Mouse (Mus musculus): Measurements from ENCODE around the gene Lcn11. TPM values are rescaled to one million over a fixed set of nuclear protein-coding genes. Genes with fewer than 3 reads are reported as not detected.

Gene Lcn11
- polyA plus RNA-seq, 1 experiment from 2014 or later = not detected

Other genes starting within 250 kb of the Lcn11 start
- gene Traf2, start 230.1 kb upstream of the Lcn11 start, polyA plus RNA-seq (2014; fragmentation: Nextera tagmentation; extraction: Ambion mirVana) = 40.0 and 40.6 TPM in 2 replicates
- 324 and 330 TPM in 2 replicates for gene Edf1, start 219.2 kb upstream of the Lcn11 start, polyA plus RNA-seq (2014; fragmentation: Nextera tagmentation; extraction: Ambion mirVana)
- gene Mamdc4, start 202.2 kb upstream of the Lcn11 start, polyA plus RNA-seq (2014; fragmentation: Nextera tagmentation; extraction: Ambion mirVana) = 3.1 and 7.0 TPM in 2 replicates
- gene Phpt1, start 201.8 kb upstream of the Lcn11 start, polyA plus RNA-seq (2014; fragmentation: Nextera tagmentation; extraction: Ambion mirVana) = 161 and 162 TPM in 2 replicates
- gene Ajm1, start 195.3 kb upstream of the Lcn11 start, polyA plus RNA-seq (2014; fragmentation: Nextera tagmentation; extraction: Ambion mirVana) = 0.04 TPM in 1 of 2 replicates, not detected in the other
- gene Rabl6, start 168.5 kb upstream of the Lcn11 start, polyA plus RNA-seq (2014; fragmentation: Nextera tagmentation; extraction: Ambion mirVana) = 59.3 and 65.6 TPM in 2 replicates
- gene Ccdc183, start 159.3 kb upstream of the Lcn11 start, polyA plus RNA-seq (2014; fragmentation: Nextera tagmentation; extraction: Ambion mirVana) = 0.15 and 0.16 TPM in 2 replicates
- 18.7 and 20.7 TPM in 2 replicates for gene Tmem141, start 155.0 kb upstream of the Lcn11 start, polyA plus RNA-seq (2014; fragmentation: Nextera tagmentation; extraction: Ambion mirVana)
- 0.35 and 0.54 TPM in 2 replicates for gene Fcna, start 149.0 kb upstream of the Lcn11 start, polyA plus RNA-seq (2014; fragmentation: Nextera tagmentation; extraction: Ambion mirVana)
- gene Lcn8, start 123.9 kb upstream of the Lcn11 start, polyA plus RNA-seq (2014; fragmentation: Nextera tagmentation; extraction: Ambion mirVana) = not detected in 2 replicates
- not detected in 2 replicates for gene Lcn5, start 119.1 kb upstream of the Lcn11 start, polyA plus RNA-seq (2014; fragmentation: Nextera tagmentation; extraction: Ambion mirVana)
- not detected in 2 replicates for gene Lcn6, start 100.2 kb upstream of the Lcn11 start, polyA plus RNA-seq (2014; fragmentation: Nextera tagmentation; extraction: Ambion mirVana)
- gene Lcn10, start 94.3 kb upstream of the Lcn11 start, polyA plus RNA-seq (2014; fragmentation: Nextera tagmentation; extraction: Ambion mirVana) = not detected in 2 replicates
- gene Obp2a, start 77.0 kb upstream of the Lcn11 start, polyA plus RNA-seq (2014; fragmentation: Nextera tagmentation; extraction: Ambion mirVana) = not detected in 2 replicates
- gene Bmyc, start 70.3 kb upstream of the Lcn11 start, polyA plus RNA-seq (2014; fragmentation: Nextera tagmentation; extraction: Ambion mirVana) = 73.9 and 79.2 TPM in 2 replicates
- not detected in 2 replicates for gene Obp2b, start 40.0 kb upstream of the Lcn11 start, polyA plus RNA-seq (2014; fragmentation: Nextera tagmentation; extraction: Ambion mirVana)
- gene Lcn3, start 11.4 kb upstream of the Lcn11 start, polyA plus RNA-seq (2014; fragmentation: Nextera tagmentation; extraction: Ambion mirVana) = not detected in 2 replicates
- gene Gm13539, start 5.2 kb downstream of the Lcn11 start, polyA plus RNA-seq (2014; fragmentation: Nextera tagmentation; extraction: Ambion mirVana) = 0.37 and 0.60 TPM in 2 replicates
- not detected in 2 replicates for gene Glt6d1, start 38.8 kb downstream of the Lcn11 start, polyA plus RNA-seq (2014; fragmentation: Nextera tagmentation; extraction: Ambion mirVana)
- gene Lcn9, start 46.1 kb downstream of the Lcn11 start, polyA plus RNA-seq (2014; fragmentation: Nextera tagmentation; extraction: Ambion mirVana) = not detected in 2 replicates
- gene Sohlh1, start 70.2 kb downstream of the Lcn11 start, polyA plus RNA-seq (2014; fragmentation: Nextera tagmentation; extraction: Ambion mirVana) = not detected in 2 replicates
- gene Kcnt1, start 86.7 kb downstream of the Lcn11 start, polyA plus RNA-seq (2014; fragmentation: Nextera tagmentation; extraction: Ambion mirVana) = 0.13 and 0.24 TPM in 2 replicates
- gene Camsap1, start 206.3 kb downstream of the Lcn11 start, polyA plus RNA-seq (2014; fragmentation: Nextera tagmentation; extraction: Ambion mirVana) = 29.5 and 36.8 TPM in 2 replicates
- gene Ubac1, start 244.7 kb downstream of the Lcn11 start, polyA plus RNA-seq (2014; fragmentation: Nextera tagmentation; extraction: Ambion mirVana) = 98.7 and 110 TPM in 2 replicates

All from limb, embryonic 11.5 days (tissue).